Mouse (Mus musculus): ENCODE measurements around the gene Agk. TPM values are rescaled to one million over a fixed set of nuclear protein-coding genes. Genes with fewer than 3 reads are reported as not detected.

Gene Agk
- total RNA-seq (2021), result 10 to 100 TPM; 41.4 to 44.8 TPM

GRCm38 (mm10) chr6:40324897-40325841, at the start of gene Agk:
Gene Agk (plus strand): TSS chr6:40325172.
- DNase-seq (ENCODE audit: low spot score in 2 of 2), result peak; percentile 77 to 78
- intact Hi-C loops (cut with DNase I), result no loop called here

DNA sequence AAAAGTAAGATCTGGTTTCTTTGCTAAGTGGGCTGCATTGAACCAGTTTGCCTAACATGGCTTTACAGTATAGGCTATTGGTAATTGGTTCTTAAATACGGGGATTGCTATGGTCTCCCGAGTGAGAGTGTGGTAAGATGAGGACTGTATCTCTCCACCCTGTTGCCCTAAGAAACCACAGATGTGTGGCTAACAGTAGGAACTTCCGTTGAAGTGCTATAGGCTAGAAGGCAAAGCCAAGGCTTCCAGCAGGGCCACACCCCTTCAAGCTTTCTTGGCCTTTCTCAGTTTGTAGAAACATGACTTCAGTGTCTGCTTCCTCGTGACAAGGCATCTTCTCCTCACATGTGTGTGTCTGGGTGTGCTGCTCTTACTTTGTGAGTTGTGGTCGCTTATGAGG, 24.3 kb upstream of the Agk start:
- DNase-seq (ENCODE audit: low spot score in 2 of 2), result no peak
- intact Hi-C loops (cut with DNase I), result no loop called here

GRCm38 (mm10) chr6:40303379-40303778, 21.6 kb upstream of the Agk start:
- peak; percentile 72 to 77 for DNase-seq (ENCODE audit: low spot score in 2 of 2)
- intact Hi-C loops (cut with DNase I), result loop anchor here (2.0 kb wide), 1 partner anchor 433 kb away; no protein-coding TSS in a partner anchor

DNA sequence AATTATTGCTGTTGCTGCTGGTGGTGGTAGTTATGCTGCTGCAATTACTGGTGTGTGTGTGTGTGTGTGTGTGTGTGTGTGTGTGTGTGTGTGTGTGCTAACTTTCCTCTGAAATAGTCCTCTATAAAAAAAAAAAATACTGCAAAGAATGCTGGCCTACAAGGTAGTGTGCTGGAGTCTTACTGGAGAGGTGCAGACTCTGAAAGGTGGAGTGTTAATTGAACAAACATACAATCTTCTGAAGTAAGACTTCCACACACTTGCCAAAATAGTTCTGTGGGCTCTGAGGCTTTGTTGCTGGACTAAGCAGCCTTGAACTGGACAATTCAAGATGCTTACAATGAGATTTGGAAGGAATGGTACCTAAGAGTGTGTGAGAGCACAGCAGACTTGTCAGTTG, 20.0 kb upstream of the Agk start:
- intact Hi-C loops (cut with DNase I), result no loop called here
- DNase-seq (ENCODE audit: low spot score in 2 of 2), result no peak

GRCm38 (mm10) chr6:40326341-40326740, 1.4 kb downstream of the Agk start:
- intact Hi-C loops (cut with DNase I), result no loop called here
- no peak for DNase-seq (ENCODE audit: low spot score in 2 of 2)

DNA sequence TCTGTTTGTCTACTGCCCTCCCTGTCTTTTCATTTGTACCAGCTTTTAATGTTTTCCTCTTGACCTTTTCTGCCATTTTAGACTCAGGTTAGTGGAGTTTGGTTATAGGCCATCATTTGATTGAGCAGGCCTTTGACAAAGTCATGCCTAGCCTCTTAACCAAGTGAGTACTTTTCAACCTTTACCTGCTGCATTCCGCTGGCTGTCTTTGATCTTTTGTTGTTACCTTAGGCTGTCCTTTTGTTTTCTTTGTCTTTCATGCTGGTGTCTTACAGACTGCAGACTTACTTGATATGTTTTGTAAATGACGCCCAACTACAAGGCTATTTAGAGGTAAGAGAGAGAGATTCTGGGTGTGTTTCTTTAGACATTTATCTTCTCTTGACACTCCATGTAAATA, 8.5 kb downstream of the Agk start:
- intact Hi-C loops (cut with DNase I), result no loop called here
- DNase-seq (ENCODE audit: low spot score in 2 of 2), result no peak

DNA sequence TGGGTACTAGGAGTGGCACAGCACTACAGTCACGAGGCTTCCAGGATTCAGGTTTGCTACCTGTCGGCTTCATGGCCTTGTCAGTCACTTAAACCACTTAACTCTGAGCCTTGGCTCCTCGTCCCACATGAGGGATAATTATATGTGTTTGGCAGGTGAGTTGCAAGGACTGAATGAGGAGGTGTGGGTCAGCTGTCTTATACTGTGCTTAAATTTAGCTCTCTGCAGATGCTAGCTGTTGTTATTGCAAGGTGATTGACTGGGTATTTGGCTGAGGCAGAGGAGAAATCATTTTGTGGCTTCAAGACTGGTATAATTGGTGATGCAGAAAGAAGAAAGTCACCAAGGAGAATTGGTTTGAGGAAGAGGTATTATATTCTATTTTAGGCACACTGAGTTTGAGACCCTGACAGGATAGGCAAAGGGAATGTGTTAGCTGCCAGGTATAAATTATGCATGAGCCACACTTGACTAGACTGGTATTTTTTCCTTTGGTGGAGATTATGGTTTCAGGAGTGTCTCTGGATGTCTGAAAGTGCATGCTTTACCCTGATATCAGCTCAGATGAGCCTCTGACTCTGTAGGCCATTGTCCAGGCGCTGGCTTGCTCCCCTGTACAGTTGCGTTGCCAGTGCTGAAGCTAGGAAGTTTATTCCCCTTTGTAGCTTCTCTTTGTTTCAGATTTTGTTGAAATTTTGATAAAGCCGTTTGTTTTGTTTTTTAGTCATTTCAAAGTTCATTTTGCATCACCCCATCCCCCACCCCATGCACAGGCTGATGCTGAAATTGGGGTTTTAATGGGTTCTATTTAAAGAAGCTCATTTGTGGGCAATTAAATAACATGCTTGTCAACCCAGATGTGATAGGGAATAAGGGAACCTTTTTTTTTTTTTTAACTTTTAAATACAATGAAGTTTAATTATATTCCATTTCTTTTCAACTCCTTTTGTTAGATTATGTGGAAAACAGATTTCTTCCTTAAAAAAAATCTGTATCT, 12.1 kb downstream of the Agk start:
- intact Hi-C loops (cut with DNase I), result no loop called here
- no peak for DNase-seq (ENCODE audit: low spot score in 2 of 2)

DNA sequence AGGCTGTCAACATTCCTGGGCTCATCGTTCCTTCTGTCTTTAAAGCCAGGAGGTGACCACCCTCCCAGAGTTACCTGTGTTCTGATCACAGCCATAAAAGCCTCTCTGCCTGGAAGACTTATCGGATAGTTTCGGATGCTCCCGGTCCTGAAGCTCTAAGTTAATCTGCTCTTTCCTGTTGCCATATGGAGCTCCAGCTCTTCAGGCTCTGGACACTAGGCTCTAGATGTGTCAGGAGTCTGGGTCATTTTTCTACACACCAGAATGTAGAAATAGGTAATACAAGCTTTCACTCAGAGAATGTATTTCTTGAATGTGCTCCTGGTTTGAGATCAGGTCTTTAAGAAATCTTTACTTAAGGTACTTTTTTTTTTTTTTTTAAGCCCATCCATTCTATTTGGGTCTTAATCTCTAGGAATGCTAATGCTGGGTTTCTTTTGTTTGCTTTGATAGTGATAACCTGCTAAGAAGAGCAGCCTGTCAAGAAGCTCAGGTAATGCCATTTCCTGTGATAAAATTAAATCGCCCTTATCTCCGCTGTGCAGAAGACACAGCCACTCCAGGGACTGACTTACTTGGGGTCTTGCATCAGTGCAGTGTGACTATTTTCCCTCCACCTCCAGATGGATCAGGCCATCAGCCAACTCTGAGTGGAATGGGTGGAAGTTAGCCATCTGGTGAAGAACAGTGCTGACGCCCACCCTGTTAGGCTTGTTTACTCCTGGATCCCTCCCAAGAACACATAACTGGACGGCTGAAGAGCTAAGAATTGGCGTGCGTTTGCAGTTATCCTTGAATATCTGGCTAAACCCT, 22.2 kb downstream of the Agk start:
- intact Hi-C loops (cut with DNase I), result no loop called here
- DNase-seq (ENCODE audit: low spot score in 2 of 2), result peak; percentile 60 to 72

DNA sequence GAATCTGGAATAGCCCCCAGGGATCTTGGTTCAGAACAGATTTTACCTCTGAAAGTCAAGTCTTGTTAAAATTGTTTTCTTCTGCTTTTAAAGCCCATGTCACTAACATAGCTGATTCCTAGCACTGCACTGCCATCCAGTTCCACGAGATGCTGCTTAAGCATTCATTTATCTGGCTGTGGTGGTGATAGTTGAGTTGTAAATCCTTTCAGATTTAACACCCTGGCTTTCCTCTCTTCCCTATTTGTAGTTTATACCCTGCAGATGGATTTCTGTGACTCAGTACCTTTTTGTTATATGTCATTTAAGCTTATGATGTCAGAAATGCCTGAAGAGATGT, 22.8 kb downstream of the Agk start:
- DNase-seq (ENCODE audit: low spot score in 2 of 2), result no peak
- intact Hi-C loops (cut with DNase I), result no loop called here

- intact Hi-C loops (cut with DNase I), result no loop called here
- no peak for DNase-seq (ENCODE audit: low spot score in 2 of 2)
Observed at GRCm38 (mm10) chr6:40350041-40350440, 25.1 kb downstream of the Agk start.

- intact Hi-C loops (cut with DNase I), result no loop called here
- DNase-seq (ENCODE audit: low spot score in 2 of 2), result no peak
Observed at GRCm38 (mm10) chr6:40350856-40351255, 25.9 kb downstream of the Agk start.

- no peak for DNase-seq (ENCODE audit: low spot score in 2 of 2)
- intact Hi-C loops (cut with DNase I), result no loop called here
Observed at GRCm38 (mm10) chr6:40353360-40353759, 28.4 kb downstream of the Agk start.

DNA sequence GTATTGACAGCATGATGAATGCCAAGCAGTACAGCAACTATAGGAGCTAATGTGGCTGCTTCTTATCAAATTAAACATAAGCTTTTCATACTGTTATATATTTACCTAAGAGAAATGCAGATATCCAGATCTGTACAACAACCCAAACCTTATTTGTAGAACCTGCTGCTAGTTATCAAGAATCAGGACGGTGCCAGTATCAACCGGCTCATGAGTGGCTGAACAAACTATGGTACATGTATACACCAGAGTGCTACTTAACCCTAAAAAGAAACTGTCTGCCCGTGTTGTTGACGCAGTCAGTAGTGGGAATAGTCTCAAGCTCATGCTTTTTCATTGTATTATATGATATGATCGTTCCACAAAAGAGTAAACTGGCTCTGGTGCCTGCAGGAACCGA, 46.1 kb downstream of the Agk start:
- no peak for DNase-seq (ENCODE audit: low spot score in 2 of 2)
- intact Hi-C loops (cut with DNase I), result no loop called here

GRCm38 (mm10) chr6:40380181-40380580, 55.2 kb downstream of the Agk start:
- intact Hi-C loops (cut with DNase I), result no loop called here

DNA sequence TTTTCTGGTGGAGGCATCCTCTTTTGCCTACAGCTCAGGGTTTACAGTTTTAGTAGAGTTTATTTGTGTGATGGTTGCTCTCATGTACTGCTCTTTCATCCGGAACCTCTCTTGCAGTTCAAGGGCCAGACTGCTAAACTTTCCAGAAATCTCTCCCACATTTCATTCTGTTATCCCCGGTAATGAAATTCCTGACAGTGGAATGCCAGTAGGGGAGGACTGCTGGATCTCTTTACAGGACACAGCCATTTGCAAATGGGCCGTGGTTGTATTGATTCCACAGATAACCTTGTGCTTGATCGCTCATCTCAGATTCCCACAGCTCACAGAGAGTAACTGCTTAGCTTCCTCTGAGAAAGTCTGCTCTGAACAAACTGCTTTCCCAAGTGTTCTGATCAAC, 56.9 kb downstream of the Agk start:
- intact Hi-C loops (cut with DNase I), result no loop called here
- DNase-seq (ENCODE audit: low spot score in 2 of 2), result no peak

More at GRCm38 (mm10) chr6:40380181-40380580, 55.2 kb downstream of the Agk start:
- DNase-seq (ENCODE audit: low spot score in 2 of 2), result no peak

DNA sequence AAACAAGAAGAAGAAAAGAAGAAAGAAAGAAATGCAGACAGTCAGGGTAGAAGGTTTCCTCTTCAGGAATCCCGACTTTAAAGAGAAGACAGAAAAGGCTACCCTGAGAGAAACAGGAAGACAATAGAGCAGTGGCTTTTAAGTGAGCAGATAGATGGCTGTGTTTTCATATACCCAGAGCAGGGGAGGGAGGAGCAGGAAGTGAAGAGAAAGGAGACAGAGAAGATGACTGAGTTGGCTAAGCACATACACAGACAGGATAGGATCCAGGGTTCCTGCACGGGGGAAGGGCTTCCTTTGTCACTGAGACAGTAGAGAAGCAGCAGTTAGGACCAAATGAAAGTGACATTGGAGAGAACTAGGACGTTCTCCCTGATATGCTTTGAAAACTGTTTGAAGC, 60.7 kb downstream of the Agk start:
- DNase-seq (ENCODE audit: low spot score in 2 of 2), result no peak
- intact Hi-C loops (cut with DNase I), result loop anchor here (5.0 kb wide), 1 partner anchor 513 kb away; the partner anchor contains the start of gene Tmem178b

DNA sequence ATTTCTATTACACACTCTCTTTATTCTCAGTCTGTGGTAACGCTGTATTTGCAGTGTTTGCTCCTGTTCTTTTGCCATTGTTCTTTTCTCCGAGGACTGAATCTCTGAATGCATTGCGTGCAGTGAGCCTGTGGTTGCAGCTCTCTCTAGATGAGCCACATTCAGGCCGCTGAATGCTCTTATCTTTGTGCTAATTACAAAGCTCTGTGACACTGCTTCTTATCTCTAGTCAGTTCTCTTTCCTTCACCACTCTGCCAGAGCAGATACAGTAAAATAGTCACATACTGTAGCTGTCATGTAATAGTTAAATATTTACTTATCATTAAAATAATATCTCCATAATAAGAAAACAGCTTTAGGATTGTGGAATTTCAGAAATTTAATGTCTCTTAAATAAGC, 63.7 kb downstream of the Agk start:
- DNase-seq (ENCODE audit: low spot score in 2 of 2), result no peak
- intact Hi-C loops (cut with DNase I), result loop anchor here (5.0 kb wide), 1 partner anchor 516 kb away; the partner anchor contains the start of gene Tmem178b

GRCm38 (mm10) chr6:40390975-40391374, 66.0 kb downstream of the Agk start:
- intact Hi-C loops (cut with DNase I), result loop anchor here (10.0 kb wide), 1 partner anchor 156 kb away; no protein-coding TSS in a partner anchor
- no peak for DNase-seq (ENCODE audit: low spot score in 2 of 2)

DNA sequence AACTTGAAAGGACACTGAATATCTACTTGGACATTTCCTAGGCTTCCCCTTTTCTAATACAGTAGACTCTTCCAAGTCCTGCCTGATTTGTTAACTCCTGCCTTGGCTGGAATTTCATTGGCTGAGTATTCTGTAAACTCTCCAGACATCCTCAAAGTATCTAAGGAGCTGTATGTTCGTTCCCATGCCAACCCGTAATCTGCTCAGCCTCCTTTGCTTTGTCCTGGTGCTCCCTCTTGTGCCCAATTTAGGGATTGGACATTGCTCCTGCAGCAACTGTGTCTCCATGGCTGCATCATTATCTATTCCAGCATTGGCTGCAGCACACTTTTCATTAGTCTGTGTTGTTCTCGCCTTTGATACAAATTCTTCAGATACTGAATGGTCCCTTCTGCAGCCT, 68.2 kb downstream of the Agk start:
- peak; percentile 78 to 86 for DNase-seq (ENCODE audit: low spot score in 2 of 2)
- intact Hi-C loops (cut with DNase I), result loop anchor here (10.0 kb wide), 1 partner anchor 158 kb away; no protein-coding TSS in a partner anchor

All from left cerebral cortex, postnatal 36 days (tissue).